Mouse (Mus musculus) embryonic facial prominence, embryonic 15.5 days (tissue): ENCODE measurements around the gene Synj2. TPM values are rescaled to one million over a fixed set of nuclear protein-coding genes. Genes with fewer than 3 reads are reported as not detected.

Experiments
- ATAC-seq: fragments of 200-750 bp; cut with Nextera tagmentation; 2 replicates; pipeline ENCODE4 v1.8.0; 2017; ENCODE audit warnings: low read depth, moderate TSS enrichment; ENCODE audit not compliant: insufficient number of reproducible peaks, low FRiP score, low TSS enrichment
- H3K27ac ChIP-seq: fragments of 300-500 bp; sonication (generic); replicated peaks from 2 replicates; pipeline ENCODE4 v1.5.1; 2015; ENCODE audit warnings: mild to moderate bottlenecking, inconsistent platforms
- H3K27me3 ChIP-seq: fragments of 300-500 bp; sonication (generic); 2 replicates; pipeline ENCODE4 v1.6.1; 2015; ENCODE audit warnings: inconsistent platforms
- H3K36me3 ChIP-seq: fragments of 300-500 bp; sonication (generic); 2 replicates; pipeline ENCODE4 v1.6.1; 2015; ENCODE audit warnings: mild to moderate bottlenecking, inconsistent platforms
- H3K4me1 ChIP-seq: fragments of 300-500 bp; sonication (generic); 2 replicates; pipeline ENCODE4 v1.6.1; 2015; ENCODE audit warnings: inconsistent platforms
- H3K4me2 ChIP-seq: fragments of 300-500 bp; sonication (generic); replicated peaks from 2 replicates; pipeline ENCODE4 v1.6.1; 2015; ENCODE audit warnings: mild to moderate bottlenecking, inconsistent platforms
- H3K4me3 ChIP-seq: fragments of 300-500 bp; sonication (generic); replicated peaks from 2 replicates; pipeline ENCODE4 v1.5.1; 2015; ENCODE audit warnings: mild to moderate bottlenecking, inconsistent platforms
- H3K9ac ChIP-seq: fragments of 300-500 bp; sonication (generic); 2 replicates; pipeline ENCODE4 v1.6.1; 2015; ENCODE audit warnings: inconsistent platforms
- H3K9me3 ChIP-seq: fragments of 300-500 bp; sonication (generic); replicated peaks from 2 replicates; pipeline ENCODE4 v1.6.1; 2016; ENCODE audit warnings: inconsistent platforms
- WGBS: fragments of 180-500 bp; shearing (Covaris S2); methylation state at CpG from one replicate; pipeline ENCODE4 v1.1.7; 2015; 5-methylcytosine and 5-hydroxymethylcytosine counted together
- polyA plus RNA-seq: library from polyadenylated mRNA; unstranded; fragments of >200 nt; fragmentation: Nextera tagmentation; extraction: Ambion mirVana; gene quantifications from 2 replicates; pipeline ENCODE4 v1.2.1, GENCODE M21; 2015

Synj2 gene
- polyA plus RNA-seq, 1 experiment from 2014 or later: 4.0 TPM

- H3K4me2 ChIP-seq: no peak overlapping the region
- H3K36me3 ChIP-seq: no peaks in the 10 kb centered on the region
- no peak for ATAC-seq
- WGBS: 89% methylated on average over 6 of the region's 6 CpGs
- H3K27ac ChIP-seq: no peak overlapping the region
- peaks cover 46% of the 10 kb centered on the region for H3K4me1 ChIP-seq
- no peaks in the 10 kb centered on the region for H3K27me3 ChIP-seq
- no peak overlapping the region for H3K9ac ChIP-seq
- no peaks in the 10 kb centered on the region for H3K9me3 ChIP-seq
- H3K4me3 ChIP-seq: no peak overlapping the region
Measured at GRCm38 (mm10) chr17:6002563-6002962, 61.5 kb downstream of the Synj2 start.

DNA sequence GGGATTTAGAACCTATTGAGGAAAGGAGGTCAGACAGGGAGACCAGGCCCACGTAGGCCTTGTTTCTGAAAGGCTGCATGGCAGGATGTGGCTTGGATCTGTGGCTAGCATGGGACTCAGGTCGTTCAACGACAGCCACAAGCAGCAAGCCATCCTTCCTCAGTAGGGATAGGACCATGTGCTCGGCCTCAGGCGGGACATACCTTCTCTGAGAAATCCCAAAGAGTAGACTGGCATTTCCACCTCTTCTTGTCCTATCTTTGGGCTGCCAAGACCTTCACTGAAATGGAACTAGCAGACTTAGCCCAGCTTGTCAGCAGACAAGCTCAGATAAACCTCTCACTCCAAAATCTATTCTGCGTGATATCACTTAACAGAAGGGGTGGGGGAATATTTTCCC is 62.6 kb downstream of the Synj2 start:
- no peaks in the 10 kb centered on the region for H3K27me3 ChIP-seq
- no peaks in the 10 kb centered on the region for H3K36me3 ChIP-seq
- no peak overlapping the region for H3K4me3 ChIP-seq
- no peak overlapping the region for H3K4me2 ChIP-seq
- no peaks in the 10 kb centered on the region for H3K9me3 ChIP-seq
- H3K9ac ChIP-seq: no peak overlapping the region
- ATAC-seq: no peak
- no peak overlapping the region for H3K27ac ChIP-seq
- 93% methylated on average over 6 of the region's 6 CpGs for WGBS
- H3K4me1 ChIP-seq: peaks cover 49% of the 10 kb centered on the region

GRCm38 (mm10) chr17:6005246-6005637 is 64.2 kb downstream of the Synj2 start:
- Histone ChIP-seq H3K9ac (no peak overlapping the region), H3K27me3 (no peaks in the 10 kb centered on the region), H3K4me1 (peaks cover 42% of the 10 kb centered on the region), H3K27ac (peak overlapping the region; percentile 92), H3K36me3 (no peaks in the 10 kb centered on the region), H3K4me2 (peak overlapping the region; percentile 32), H3K4me3 (no peak overlapping the region), H3K9me3 (no peaks in the 10 kb centered on the region)
- peak; percentile 66 for ATAC-seq
- WGBS: 14% methylated on average over 13 of the region's 14 CpGs

DNA sequence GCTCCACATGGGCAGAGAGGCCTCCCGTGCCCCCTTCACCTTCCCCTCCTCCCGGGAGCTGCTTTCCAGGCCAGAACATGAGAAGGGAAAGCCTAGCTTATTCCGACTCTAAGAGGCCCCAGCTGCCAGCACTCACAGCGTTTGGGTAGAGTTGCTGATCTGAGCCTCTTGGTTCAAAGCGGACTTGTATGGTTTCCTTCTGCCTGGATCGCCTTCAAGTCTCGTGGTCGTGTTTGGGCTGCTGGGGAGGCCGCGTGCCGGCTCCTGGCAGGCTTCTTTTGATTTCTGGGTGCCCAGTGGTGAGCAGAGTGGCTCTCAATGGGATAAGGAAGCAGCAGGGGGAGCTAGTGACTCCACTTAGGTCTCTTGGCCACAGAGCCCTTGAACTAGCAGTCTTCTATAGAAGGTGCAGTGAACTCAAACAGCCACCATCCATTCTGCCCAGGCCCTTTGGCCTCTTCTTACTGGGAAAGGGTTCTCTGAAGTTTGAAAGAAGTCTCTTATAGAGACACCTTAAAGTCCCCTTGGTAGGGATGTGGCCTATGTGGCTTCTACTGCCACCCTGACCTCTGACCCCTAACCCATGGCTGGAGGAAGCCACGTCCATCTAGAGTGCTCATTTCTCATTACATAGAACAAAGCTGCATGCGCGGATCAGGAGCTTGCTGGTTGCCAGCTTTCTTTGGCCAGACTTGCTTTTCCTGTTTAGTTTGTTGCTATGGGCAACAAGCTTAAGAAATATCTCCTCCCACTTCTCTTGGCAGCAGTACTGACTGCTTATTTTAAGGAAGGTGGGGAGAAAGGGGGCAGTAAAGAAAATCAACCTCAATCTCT is 64.8 kb downstream of the Synj2 start:
- H3K4me1 ChIP-seq: peaks cover 40% of the 10 kb centered on the region
- 18% methylated on average over 14 of the region's 14 CpGs for WGBS
- H3K27me3 ChIP-seq: no peaks in the 10 kb centered on the region
- 0 out of 2 replicates have a peak, but pooled peaks cover 3% of the 10 kb centered on the region for H3K36me3 ChIP-seq
- H3K27ac ChIP-seq: peak overlapping the region; percentile 92
- H3K9ac ChIP-seq: no peak overlapping the region
- peak; percentile 72 for ATAC-seq
- H3K4me3 ChIP-seq: no peak overlapping the region
- H3K9me3 ChIP-seq: no peaks in the 10 kb centered on the region
- peak overlapping the region; percentile 32 for H3K4me2 ChIP-seq

DNA sequence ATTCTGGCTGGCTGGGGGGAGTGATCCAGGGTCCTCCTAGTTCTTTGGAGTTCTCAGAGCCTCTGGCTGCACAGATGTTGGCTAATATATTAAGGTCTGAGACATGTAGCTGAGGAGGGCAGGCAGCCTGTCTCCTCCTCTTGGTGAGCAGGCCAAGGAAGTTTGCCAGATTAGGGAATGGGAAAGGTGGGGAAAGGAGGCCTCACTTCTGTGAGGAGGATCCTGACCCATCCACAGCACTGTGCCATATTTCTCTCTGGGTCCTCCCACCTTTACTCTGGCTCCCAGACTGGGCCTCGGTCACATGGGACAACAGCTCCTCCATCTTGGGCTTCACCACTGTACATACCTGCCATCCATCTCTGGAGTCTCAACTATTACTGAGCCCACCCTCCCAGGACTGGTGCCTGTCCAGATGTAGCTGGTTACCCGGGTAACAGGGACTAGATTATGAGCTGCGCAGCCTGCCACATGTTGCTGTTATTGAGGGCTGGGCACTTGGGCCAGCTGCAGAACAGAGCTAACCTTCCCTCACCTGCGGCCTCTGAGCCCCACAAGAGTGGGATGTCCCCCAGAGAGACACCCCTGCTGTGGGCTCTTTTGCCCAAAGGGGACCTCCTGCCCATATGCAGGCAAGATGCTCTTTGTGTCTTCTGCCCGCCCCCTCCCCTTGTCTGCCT is 66.2 kb downstream of the Synj2 start:
- ATAC-seq: no peak
- no peaks in the 10 kb centered on the region for H3K9me3 ChIP-seq
- 0 out of 2 replicates have a peak, but pooled peaks cover 3% of the 10 kb centered on the region for H3K36me3 ChIP-seq
- H3K27me3 ChIP-seq: no peaks in the 10 kb centered on the region
- H3K9ac ChIP-seq: no peak overlapping the region
- peaks cover 31% of the 10 kb centered on the region for H3K4me1 ChIP-seq
- 0 out of 2 replicates have a peak overlapping the region, but pooled peaks have one; percentile 34 for H3K27ac ChIP-seq
- H3K4me3 ChIP-seq: no peak overlapping the region
- WGBS: 81% methylated on average over 5 of the region's 5 CpGs
- H3K4me2 ChIP-seq: no peak overlapping the region

DNA sequence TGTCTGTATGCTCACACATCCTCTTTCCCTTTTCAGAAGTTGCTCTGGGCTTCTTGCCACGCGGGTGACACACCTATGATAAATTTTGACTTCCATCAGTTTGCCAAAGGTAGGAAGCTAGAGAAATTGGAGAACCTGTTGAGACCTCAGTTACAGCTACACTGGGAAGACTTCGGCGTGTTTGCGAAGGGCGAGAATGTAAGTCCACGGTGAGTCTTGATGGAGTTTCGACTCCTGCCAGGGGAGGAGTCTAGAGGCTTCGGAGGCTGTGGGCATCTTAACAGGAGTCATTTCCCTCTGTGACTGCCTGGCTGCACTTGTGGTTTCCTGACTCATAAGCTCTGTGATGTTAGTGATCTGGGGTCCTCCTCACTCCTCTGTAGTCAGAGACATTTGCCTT is 66.8 kb downstream of the Synj2 start:
- Histone ChIP-seq H3K9ac (no peak overlapping the region), H3K4me2 (no peak overlapping the region), H3K4me1 (peaks cover 31% of the 10 kb centered on the region), H3K36me3 (0 out of 2 replicates have a peak, but pooled peaks cover 3% of the 10 kb centered on the region), H3K27me3 (no peaks in the 10 kb centered on the region), H3K27ac (no peak overlapping the region), H3K4me3 (no peak overlapping the region), H3K9me3 (no peaks in the 10 kb centered on the region)
- ATAC-seq: no peak
- 71% methylated on average over 9 of the region's 9 CpGs for WGBS

- Histone ChIP-seq H3K27me3 (no peaks in the 10 kb centered on the region), H3K9me3 (no peaks in the 10 kb centered on the region), H3K9ac (no peak overlapping the region), H3K4me1 (peaks cover 31% of the 10 kb centered on the region), H3K36me3 (0 out of 2 replicates have a peak, but pooled peaks cover 3% of the 10 kb centered on the region), H3K4me3 (no peak overlapping the region), H3K4me2 (no peak overlapping the region), H3K27ac (no peak overlapping the region)
- WGBS: 81% methylated on average over 11 of the region's 11 CpGs
- no peak for ATAC-seq
Measured at GRCm38 (mm10) chr17:6008590-6008989, 67.5 kb downstream of the Synj2 start.

- ATAC-seq: no peak
- Histone ChIP-seq H3K4me3 (no peak overlapping the region), H3K4me2 (no peak overlapping the region), H3K36me3 (0 out of 2 replicates have a peak, but pooled peaks cover 3% of the 10 kb centered on the region), H3K27ac (no peak overlapping the region), H3K27me3 (no peaks in the 10 kb centered on the region), H3K9me3 (no peaks in the 10 kb centered on the region), H3K4me1 (peaks cover 31% of the 10 kb centered on the region), H3K9ac (no peak overlapping the region)
- 95% methylated on average over 4 of the region's 4 CpGs for WGBS
Measured at GRCm38 (mm10) chr17:6009606-6010005, 68.5 kb downstream of the Synj2 start.

- no peaks in the 10 kb centered on the region for H3K9me3 ChIP-seq
- no peak for ATAC-seq
- no peaks in the 10 kb centered on the region for H3K27me3 ChIP-seq
- H3K4me1 ChIP-seq: 0 out of 2 replicates have a peak, but pooled peaks cover 2% of the 10 kb centered on the region
- H3K4me2 ChIP-seq: no peak overlapping the region
- H3K4me3 ChIP-seq: no peak overlapping the region
- H3K9ac ChIP-seq: no peak overlapping the region
- 0 out of 2 replicates have a peak, but pooled peaks cover 3% of the 10 kb centered on the region for H3K36me3 ChIP-seq
- no peak overlapping the region for H3K27ac ChIP-seq
- WGBS: 74% methylated on average over 4 of the region's 4 CpGs
Measured at GRCm38 (mm10) chr17:6013079-6013478, 72.0 kb downstream of the Synj2 start.

DNA sequence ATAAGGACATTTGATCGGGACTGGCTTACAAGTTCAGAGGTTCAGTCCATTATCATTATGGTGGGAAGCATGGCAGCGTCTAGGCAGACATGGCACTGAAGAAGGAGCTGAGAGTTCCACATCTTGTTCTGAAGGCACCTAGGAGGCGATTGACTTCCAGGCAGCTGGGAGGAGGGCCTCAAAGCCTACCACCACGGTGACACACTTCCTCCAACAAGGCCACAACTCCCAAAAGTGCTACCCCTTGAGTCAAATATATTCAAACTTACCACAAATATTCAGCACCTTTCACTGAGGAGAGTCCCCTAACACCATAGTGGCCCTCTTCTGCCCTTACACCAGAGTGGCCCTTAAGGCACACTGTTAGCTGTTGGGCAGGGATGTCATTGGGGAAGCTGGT is 73.9 kb downstream of the Synj2 start:
- no peak for ATAC-seq
- WGBS: 81% methylated on average over 4 of the region's 4 CpGs

GRCm38 (mm10) chr17:6016213-6016780 is 75.2 kb downstream of the Synj2 start:
- H3K9me3 ChIP-seq: no peaks in the 10 kb centered on the region
- ATAC-seq: 0 out of 2 replicates have a peak, but pooled peaks have one; percentile 64
- 69% methylated on average over 7 of the region's 7 CpGs for WGBS

More for the DNA sequence above, 73.9 kb downstream of the Synj2 start:
- Histone ChIP-seq H3K4me2 (no peak overlapping the region), H3K9ac (no peak overlapping the region), H3K9me3 (no peaks in the 10 kb centered on the region), H3K27ac (no peak overlapping the region), H3K27me3 (no peaks in the 10 kb centered on the region), H3K36me3 (0 out of 2 replicates have a peak, but pooled peaks cover 3% of the 10 kb centered on the region), H3K4me3 (no peak overlapping the region), H3K4me1 (no peaks in the 10 kb centered on the region)

More at GRCm38 (mm10) chr17:6016213-6016780, 75.2 kb downstream of the Synj2 start:
- H3K36me3 ChIP-seq: no peaks in the 10 kb centered on the region
- H3K4me1 ChIP-seq: peaks cover 5% of the 10 kb centered on the region; the same call in 1 of the 2 replicates
- no peak overlapping the region for H3K4me2 ChIP-seq
- no peak overlapping the region for H3K27ac ChIP-seq
- no peaks in the 10 kb centered on the region for H3K27me3 ChIP-seq
- H3K9ac ChIP-seq: no peak overlapping the region
- H3K4me3 ChIP-seq: no peak overlapping the region
